Mouse (Mus musculus): ENCODE measurements around the gene Osbp. TPM values are rescaled to one million over a fixed set of nuclear protein-coding genes. Genes with fewer than 3 reads are reported as not detected.
A peak's percentile ranks its signal among the peaks of the same experiment; 100 is the strongest.

The Osbp gene
- polyA plus RNA-seq, 1 experiment from 2014 or later: 7.2 TPM

Small RNAs within 50 kb of the gene (microRNA-seq; reads per million reads assigned to microRNA genes)
- gene Mir6994: 8.6 reads per million, percentile 31 among the genes with 10 or more reads in this experiment

Other genes starting within 250 kb of the Osbp start
- gene Gif, start 218.4 kb upstream of the Osbp start, polyA plus RNA-seq (2014; fragmentation: Nextera tagmentation; extraction: Ambion mirVana): not detected in 2 replicates
- 48.6 and 52.0 TPM in 2 replicates for gene Mrpl16, start 195.6 kb upstream of the Osbp start, polyA plus RNA-seq (2014; fragmentation: Nextera tagmentation; extraction: Ambion mirVana)
- gene Stx3, start 146.5 kb upstream of the Osbp start, polyA plus RNA-seq (2014; fragmentation: Nextera tagmentation; extraction: Ambion mirVana): 11.8 and 14.5 TPM in 2 replicates
- gene Olfr1417, start 126.7 kb upstream of the Osbp start, polyA plus RNA-seq (2014; fragmentation: Nextera tagmentation; extraction: Ambion mirVana): not detected in 2 replicates
- gene Olfr1418, start 104.9 kb upstream of the Osbp start, polyA plus RNA-seq (2014; fragmentation: Nextera tagmentation; extraction: Ambion mirVana): not detected in 2 replicates
- not detected in 2 replicates for gene Olfr1419, start 90.8 kb upstream of the Osbp start, polyA plus RNA-seq (2014; fragmentation: Nextera tagmentation; extraction: Ambion mirVana)
- gene Olfr1420, start 79.4 kb upstream of the Osbp start, polyA plus RNA-seq (2014; fragmentation: Nextera tagmentation; extraction: Ambion mirVana): not detected in 2 replicates
- 16.1 and 21.2 TPM in 2 replicates for gene Patl1, start 53.5 kb upstream of the Osbp start, polyA plus RNA-seq (2014; fragmentation: Nextera tagmentation; extraction: Ambion mirVana)
- gene Olfr1423, start 75.4 kb downstream of the Osbp start, polyA plus RNA-seq (2014; fragmentation: Nextera tagmentation; extraction: Ambion mirVana): not detected in 2 replicates
- not detected in 2 replicates for gene Olfr1424, start 96.7 kb downstream of the Osbp start, polyA plus RNA-seq (2014; fragmentation: Nextera tagmentation; extraction: Ambion mirVana)
- not detected in 2 replicates for gene Olfr1425, start 111.8 kb downstream of the Osbp start, polyA plus RNA-seq (2014; fragmentation: Nextera tagmentation; extraction: Ambion mirVana)
- gene Olfr1426, start 126.1 kb downstream of the Osbp start, polyA plus RNA-seq (2014; fragmentation: Nextera tagmentation; extraction: Ambion mirVana): not detected in 2 replicates
- gene Olfr1427, start 137.4 kb downstream of the Osbp start, polyA plus RNA-seq (2014; fragmentation: Nextera tagmentation; extraction: Ambion mirVana): not detected in 2 replicates
- gene Olfr1428, start 150.0 kb downstream of the Osbp start, polyA plus RNA-seq (2014; fragmentation: Nextera tagmentation; extraction: Ambion mirVana): not detected in 2 replicates
- gene Olfr76, start 157.3 kb downstream of the Osbp start, polyA plus RNA-seq (2014; fragmentation: Nextera tagmentation; extraction: Ambion mirVana): not detected in 2 replicates
- not detected in 2 replicates for gene Olfr1555-ps1, start 204.2 kb downstream of the Osbp start, polyA plus RNA-seq (2014; fragmentation: Nextera tagmentation; extraction: Ambion mirVana)
- gene Olfr1431, start 234.7 kb downstream of the Osbp start, polyA plus RNA-seq (2014; fragmentation: Nextera tagmentation; extraction: Ambion mirVana): not detected in 2 replicates

All from forebrain, embryonic 14.5 days (tissue).